ENCODE assay signal across 8 mouse cellular contexts in genomic region chr2:35662001-35662491, GRCm38 (mm10).
DNase-seq lines count a peak whose midpoint lies in the region; ATAC-seq and TF ChIP-seq lines count a peak whose summit lies in the region.

No protein-coding gene starts in this region.

- H3K4me1 ChIP-seq in hindbrain, embryonic 12.5 days, result peaks cover 48% of the 10 kb centered on the region
- H3K4me1 ChIP-seq in limb, embryonic 11.5 days (ENCODE audit: control insufficient read depth, insufficient read depth, low read length), result peaks cover 39% of the 10 kb centered on the region
- peaks cover 23% of the 10 kb centered on the region for H3K4me1 ChIP-seq in midbrain, embryonic 11.5 days (ENCODE audit: control insufficient read depth, insufficient read depth, low read length)
- H3K4me1 ChIP-seq in thymus, adult 2 months (replicated peaks; ENCODE audit: control insufficient read depth, insufficient read depth, low read length), result peaks cover 26% of the 10 kb centered on the region

- TF ChIP-seq POLR2A in thymus, adult 2 months (IDR thresholded peaks at IDR 0.05; ENCODE audit: control insufficient read depth, extremely low read depth, insufficient read depth, low read length, poor library complexity), result no peak

- peak overlapping the region; percentile 79 for H3K4me3 ChIP-seq in hindbrain, embryonic 12.5 days
- H3K4me3 ChIP-seq in limb, embryonic 11.5 days (ENCODE audit: low read depth, low read length), result peak overlapping the region; percentile 90
- peak overlapping the region; percentile 81 for H3K4me3 ChIP-seq in midbrain, embryonic 11.5 days (ENCODE audit: low read depth, low read length)
- peak overlapping the region; percentile 57 for H3K4me3 ChIP-seq in thymus, adult 2 months (ENCODE audit: control insufficient read depth, insufficient read depth, low read length)

- DNase-seq in right cerebral cortex, postnatal 14 days, result peak; percentile 44
- no peak for DNase-seq in right cerebral cortex, adult 18-20 months
- DNase-seq in embryo, embryonic 10.5 days (ENCODE audit: low spot score), result peak; percentile 67
- peak; percentile 80 for DNase-seq in limb, embryonic 11.5 days (ENCODE audit: low spot score)
- peak; percentile 96 for DNase-seq in midbrain, embryonic 11.5 days (ENCODE audit: low spot score, missing footprints)
- DNase-seq in thymus, adult 2 months, result peak; percentile 66
- no peak for DNase-seq in spleen, postnatal 36 days (ENCODE audit: low spot score in 2 of 2)

- H3K4me2 ChIP-seq in hindbrain, embryonic 12.5 days (replicated peaks), result peak overlapping the region; percentile 79
- H3K4me2 ChIP-seq in limb, embryonic 11.5 days (ENCODE audit: low read depth, severe bottlenecking), result peak overlapping the region; percentile 79
- H3K4me2 ChIP-seq in midbrain, embryonic 11.5 days, result peak overlapping the region; percentile 87

- no peak; the same call in 1 of the 2 replicates for TF ChIP-seq CTCF in thymus, adult 2 months (IDR thresholded peaks at IDR 0.05; ENCODE audit: borderline replicate concordance, control insufficient read depth, extremely low read depth, insufficient read depth, low read length, poor library complexity)

- ATAC-seq in hindbrain, embryonic 12.5 days (ENCODE audit: low FRiP score), result peak; percentile 78
- ATAC-seq in limb, embryonic 11.5 days (ENCODE audit: insufficient number of reproducible peaks, low FRiP score, low TSS enrichment, low read depth), result peak; percentile 75
- ATAC-seq in midbrain, embryonic 11.5 days (ENCODE audit: low FRiP score), result peak; percentile 60

- H3K36me3 ChIP-seq in hindbrain, embryonic 12.5 days, result no peaks in the 10 kb centered on the region
- no peaks in the 10 kb centered on the region for H3K36me3 ChIP-seq in limb, embryonic 11.5 days (ENCODE audit: control insufficient read depth, insufficient read depth, low read length)
- H3K36me3 ChIP-seq in midbrain, embryonic 11.5 days (ENCODE audit: control insufficient read depth, insufficient read depth, low read length), result no peaks in the 10 kb centered on the region
- H3K36me3 ChIP-seq in thymus, adult 2 months (ENCODE audit: control insufficient read depth, insufficient read depth, low read length), result no peaks in the 10 kb centered on the region

- H3K27me3 ChIP-seq in hindbrain, embryonic 12.5 days, result no peaks in the 10 kb centered on the region
- no peaks in the 10 kb centered on the region for H3K27me3 ChIP-seq in limb, embryonic 11.5 days (ENCODE audit: control insufficient read depth, insufficient read depth, low read length)
- no peaks in the 10 kb centered on the region for H3K27me3 ChIP-seq in midbrain, embryonic 11.5 days (ENCODE audit: control insufficient read depth, insufficient read depth, low read length)
- H3K27me3 ChIP-seq in thymus, adult 2 months (ENCODE audit: control insufficient read depth, insufficient read depth, low read length), result no peaks in the 10 kb centered on the region; the same call in 1 of the 2 replicates

- no peaks in the 10 kb centered on the region for H3K9me3 ChIP-seq in hindbrain, embryonic 12.5 days (replicated peaks)
- no peaks in the 10 kb centered on the region for H3K9me3 ChIP-seq in limb, embryonic 11.5 days (ENCODE audit: control insufficient read depth, low read length)
- H3K9me3 ChIP-seq in midbrain, embryonic 11.5 days (ENCODE audit: control insufficient read depth, low read length), result no peaks in the 10 kb centered on the region

- peak overlapping the region; percentile 94 for H3K9ac ChIP-seq in hindbrain, embryonic 12.5 days
- peak overlapping the region; percentile 84 for H3K9ac ChIP-seq in limb, embryonic 11.5 days (ENCODE audit: low read length)
- peak overlapping the region; percentile 95 for H3K9ac ChIP-seq in midbrain, embryonic 11.5 days (ENCODE audit: low read length)

- WGBS in hindbrain, embryonic 12.5 days, result under 1% methylated on average over 23 of the region's 24 CpGs
- WGBS in limb, embryonic 11.5 days, result under 1% methylated on average over 24 of the region's 24 CpGs
- WGBS in midbrain, embryonic 11.5 days, result under 1% methylated on average over 22 of the region's 24 CpGs
- 13% methylated on average over 24 of the region's 24 CpGs for WGBS in thymus, adult 2 months

- H3K27ac ChIP-seq in hindbrain, embryonic 12.5 days, result peak overlapping the region; percentile 92
- H3K27ac ChIP-seq in limb, embryonic 11.5 days (replicated peaks; ENCODE audit: low read depth, low read length), result peak overlapping the region; percentile 88
- H3K27ac ChIP-seq in midbrain, embryonic 11.5 days (ENCODE audit: low read depth, low read length), result peak overlapping the region; percentile 71
- no peak overlapping the region for H3K27ac ChIP-seq in thymus, adult 2 months (ENCODE audit: control insufficient read depth, insufficient read depth, low read length)

Comparison
In these comparisons a context has a peak if more than half of its experiments do, and no peak if none do; other contexts are left out.
1. DNase-seq: peak in right cerebral cortex, postnatal 14 days (single experiment), embryo, embryonic 10.5 days (single experiment), limb, embryonic 11.5 days (single experiment), midbrain, embryonic 11.5 days (single experiment) and thymus, adult 2 months (single experiment); none in right cerebral cortex, adult 18-20 months (single experiment) and spleen, postnatal 36 days (0 of 2).
2. Peak in every context shown above with its lines, with median percentiles within 50 percentile points of each other: ATAC-seq, H3K4me2 ChIP-seq, H3K4me3 ChIP-seq and H3K9ac ChIP-seq.